Mouse (Mus musculus) T-helper 1 cell (primary cell): ENCODE data around the gene Dbh.

Source experiments
- in situ Hi-C: fragments of 300-600 bp; cut with MboI, MseI; formaldehyde crosslinking; loops from one replicate; pipeline ENCODE4 v1.15.1; 2025; ENCODE audit warnings: high pct_unique_total_duplicates

The Dbh gene

DNA sequence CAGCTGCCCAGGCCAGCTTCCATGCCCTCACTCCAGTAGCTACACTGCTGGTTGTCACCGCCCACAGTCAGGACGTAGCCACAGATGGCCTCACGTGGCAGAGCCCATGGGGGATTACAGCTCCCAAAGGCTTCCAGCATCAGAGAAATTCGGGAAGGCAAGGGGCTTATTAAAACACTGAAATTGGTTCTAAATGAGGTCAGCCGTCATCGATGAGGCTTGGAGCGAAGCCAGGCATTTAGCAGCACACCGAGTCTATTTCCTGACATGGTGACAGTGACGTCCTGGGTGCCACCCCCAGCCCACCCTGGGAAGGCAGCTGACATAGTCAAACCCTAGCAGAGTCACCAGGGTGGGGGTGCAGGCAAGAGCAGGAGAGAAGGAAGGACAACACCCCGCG lies 2.4 kb upstream of the Dbh start:
- in situ Hi-C loops: no loop called here

DNA sequence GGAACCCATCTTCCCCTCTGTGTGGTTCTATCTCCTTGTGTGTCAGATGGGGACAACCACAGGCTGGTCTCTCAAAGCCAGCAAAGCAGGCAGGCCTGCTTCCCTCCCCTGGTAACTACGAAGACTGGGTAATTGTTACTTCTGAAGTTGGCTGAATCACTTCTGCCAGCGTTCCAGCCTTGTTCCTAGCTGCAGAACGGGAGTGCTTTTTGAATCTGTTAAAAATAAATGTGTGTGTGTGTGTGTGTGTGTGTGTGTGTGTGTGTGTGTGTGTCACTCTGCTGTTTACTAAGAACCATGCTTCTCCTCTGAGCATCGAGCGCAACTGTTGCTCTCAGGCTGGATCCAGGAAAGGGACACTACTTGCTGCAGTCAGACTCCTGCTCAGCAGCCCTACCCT lies 1.2 kb upstream of the Dbh start:
- in situ Hi-C loops: no loop called here

GRCm38 (mm10) chr2:27166074-27166473 lies 1.0 kb downstream of the Dbh start:
- in situ Hi-C loops: no loop called here

DNA sequence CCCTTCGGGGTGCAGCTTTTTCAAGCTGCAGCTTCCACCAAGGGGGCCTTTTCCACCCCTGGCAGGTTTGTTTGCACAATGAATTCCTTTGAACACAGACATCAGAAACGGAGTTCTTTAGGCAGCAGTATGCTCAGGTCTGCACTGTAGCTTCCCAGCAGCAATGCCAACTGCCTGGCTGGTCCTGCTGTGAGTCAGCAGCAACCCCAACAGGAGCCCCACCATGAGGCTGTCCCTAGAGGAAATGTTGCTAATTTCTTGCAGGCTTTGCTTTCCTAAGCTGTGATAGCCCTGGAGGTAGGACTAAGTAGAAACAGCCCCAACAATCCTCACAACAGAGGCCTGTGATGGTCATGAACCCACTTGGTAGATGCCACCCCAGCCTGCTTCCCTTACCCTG lies 2.0 kb downstream of the Dbh start:
- in situ Hi-C loops: no loop called here

- in situ Hi-C loops: no loop called here
Observed at GRCm38 (mm10) chr2:27174242-27174641, 9.2 kb downstream of the Dbh start.

DNA sequence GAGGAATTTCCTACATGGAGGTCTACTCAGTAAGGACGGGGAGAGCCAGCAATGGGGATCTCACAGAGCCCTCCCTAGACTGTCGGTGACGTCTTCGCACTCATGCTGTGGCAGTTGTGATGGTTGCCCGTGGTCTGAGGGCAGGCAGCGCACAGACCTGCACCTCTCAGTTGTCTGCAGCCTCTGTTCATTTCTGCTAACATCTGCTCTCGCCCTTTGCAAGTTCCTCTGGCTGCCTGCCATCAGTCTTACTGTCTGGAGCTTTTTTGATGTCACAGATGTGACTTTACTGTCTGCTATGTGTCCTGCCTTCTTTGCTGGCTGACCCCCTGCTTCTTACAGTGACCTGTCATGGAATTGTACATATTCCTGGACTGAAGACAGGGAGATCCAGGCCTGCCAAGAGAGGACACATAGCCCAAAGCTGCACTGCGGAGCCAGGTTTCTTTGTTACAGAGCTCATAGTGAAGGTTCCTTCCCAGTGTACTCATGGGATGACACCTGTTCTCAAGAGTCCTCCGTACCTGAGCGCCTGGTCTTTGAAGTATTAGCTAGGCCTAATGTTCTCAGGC lies 10.7 kb downstream of the Dbh start:
- in situ Hi-C loops: no loop called here

DNA sequence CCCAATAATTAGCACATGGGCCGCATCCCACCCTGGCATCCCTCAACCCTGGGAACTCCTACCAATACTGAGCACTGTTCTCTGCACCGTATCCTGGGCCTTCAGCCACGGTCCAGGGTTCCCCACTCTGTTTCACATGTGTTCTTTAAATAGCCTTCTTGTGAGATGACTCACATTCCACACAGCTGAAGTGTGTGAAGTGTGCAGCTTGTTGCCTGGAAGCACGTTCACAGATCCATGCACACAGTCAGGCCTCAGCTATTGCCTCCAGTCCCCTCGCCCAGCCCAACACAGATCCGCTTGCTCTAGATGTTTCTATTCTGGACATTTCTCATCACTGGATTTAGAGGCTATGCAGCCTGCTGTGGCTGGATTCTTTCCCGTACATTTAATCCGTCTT lies 14.1 kb downstream of the Dbh start:
- in situ Hi-C loops: no loop called here

GRCm38 (mm10) chr2:27181907-27182306 lies 16.9 kb downstream of the Dbh start:
- in situ Hi-C loops: no loop called here

- in situ Hi-C loops: no loop called here
Observed at GRCm38 (mm10) chr2:27183734-27184133, 18.7 kb downstream of the Dbh start.

- in situ Hi-C loops: no loop called here
Observed at GRCm38 (mm10) chr2:27187531-27187930, 22.5 kb downstream of the Dbh start.

DNA sequence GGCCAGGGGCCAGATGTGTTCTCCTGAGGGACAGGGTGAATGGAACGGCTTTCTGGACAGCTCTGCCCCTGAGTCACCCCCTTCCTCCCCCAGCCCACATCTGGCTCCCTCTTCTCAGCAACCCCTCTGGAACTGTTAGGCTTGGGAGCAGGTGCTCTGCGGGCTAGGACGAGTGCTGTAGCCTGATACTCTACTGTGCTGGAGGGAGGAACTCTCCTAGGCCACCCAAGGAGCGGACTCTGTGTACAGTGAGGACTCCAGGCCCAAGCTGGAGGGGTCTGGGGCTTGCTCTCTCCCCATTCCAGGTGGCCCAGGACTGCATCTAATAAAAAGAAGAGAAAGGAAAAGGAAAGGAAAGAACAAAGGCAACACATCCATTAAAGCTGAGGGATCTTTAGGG lies 25.0 kb downstream of the Dbh start:
- in situ Hi-C loops: no loop called here

DNA sequence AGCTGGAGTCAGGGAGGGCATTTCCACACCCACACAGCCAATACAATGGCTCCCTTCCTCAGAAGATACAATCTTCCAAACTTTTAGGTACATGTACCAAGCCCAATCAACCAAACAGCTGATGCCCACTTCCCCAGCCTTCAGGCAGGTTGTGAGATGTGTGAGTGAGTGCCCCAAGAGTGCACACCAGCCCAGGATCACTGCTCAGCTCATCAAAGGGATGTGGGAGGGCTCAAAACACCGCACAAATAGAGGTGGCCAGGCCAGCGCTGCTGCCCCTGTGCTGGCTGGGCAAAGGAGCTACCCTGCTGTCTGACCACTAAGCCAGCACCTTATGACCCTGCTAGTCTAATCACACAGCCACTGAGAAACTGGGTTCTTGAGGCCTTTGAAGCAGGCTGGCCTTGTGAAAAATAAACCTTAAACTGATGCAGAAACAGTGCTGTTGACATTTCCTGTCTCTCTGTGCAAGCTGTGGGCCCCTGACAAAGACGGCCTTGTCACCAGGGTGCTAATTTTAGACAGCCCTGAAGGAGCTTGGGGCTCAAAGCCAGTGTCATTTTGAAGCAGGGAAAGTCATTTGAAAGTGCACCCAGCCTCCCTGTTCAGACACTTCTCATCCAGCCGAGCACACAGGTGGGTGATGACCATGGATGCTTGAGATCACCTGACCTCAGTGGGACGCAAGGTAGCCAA lies 33.7 kb downstream of the Dbh start:
- in situ Hi-C loops: no loop called here

- in situ Hi-C loops: no loop called here
Observed at GRCm38 (mm10) chr2:27200586-27200985, 35.6 kb downstream of the Dbh start.

GRCm38 (mm10) chr2:27205666-27206065 lies 40.6 kb downstream of the Dbh start:
- in situ Hi-C loops: no loop called here

DNA sequence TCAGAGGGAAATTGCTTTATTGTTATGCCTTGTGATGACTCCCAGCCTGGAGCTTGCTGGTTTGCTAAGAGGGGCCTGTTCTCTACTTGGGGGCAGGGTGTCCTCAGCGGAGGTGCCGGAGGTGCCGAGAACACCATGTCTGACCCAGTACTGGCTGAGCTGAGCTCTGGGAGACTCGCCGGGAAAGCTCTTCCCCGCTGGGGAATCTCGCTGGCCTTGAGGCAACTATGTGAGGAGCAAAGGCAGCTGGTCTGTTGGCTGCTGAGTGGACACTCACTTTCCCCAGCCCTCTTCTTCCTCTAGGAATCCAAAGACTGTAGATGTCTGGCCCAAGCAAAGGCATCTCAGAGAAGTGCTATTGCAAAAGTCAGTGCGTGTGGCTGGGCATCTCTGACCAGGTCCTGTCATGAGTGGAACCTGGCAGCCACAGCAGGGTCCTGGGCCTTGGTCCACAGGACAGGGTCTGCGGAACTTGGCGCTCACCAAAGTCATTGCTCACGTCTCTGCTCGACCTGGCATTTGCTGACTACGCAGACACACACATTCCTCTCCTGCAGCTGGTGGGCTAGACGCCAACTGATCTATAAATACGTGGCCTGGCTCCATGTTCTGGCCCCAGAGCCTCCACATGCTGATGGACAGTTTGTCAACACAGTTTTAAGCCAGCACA lies 41.2 kb downstream of the Dbh start:
- in situ Hi-C loops: no loop called here

DNA sequence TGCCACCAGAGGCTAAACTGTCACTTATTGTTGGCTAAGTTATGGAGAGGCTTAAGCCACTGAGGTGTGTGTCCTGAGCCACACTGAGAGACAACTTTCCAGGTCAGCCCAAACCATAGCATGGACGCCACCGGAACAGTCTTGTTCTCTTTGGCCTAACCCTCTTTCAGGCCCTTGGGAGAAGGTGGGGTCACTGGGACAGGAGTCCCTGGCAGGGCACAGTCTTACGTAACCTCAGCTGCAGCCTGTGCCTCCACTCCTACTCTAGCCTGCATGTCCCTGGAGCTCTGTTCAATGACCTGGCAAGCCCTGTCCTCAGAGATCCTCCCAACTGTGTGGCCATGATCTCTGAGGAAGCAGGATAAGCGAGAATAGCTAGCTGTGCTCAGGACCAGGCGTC lies 42.1 kb downstream of the Dbh start:
- in situ Hi-C loops: no loop called here

DNA sequence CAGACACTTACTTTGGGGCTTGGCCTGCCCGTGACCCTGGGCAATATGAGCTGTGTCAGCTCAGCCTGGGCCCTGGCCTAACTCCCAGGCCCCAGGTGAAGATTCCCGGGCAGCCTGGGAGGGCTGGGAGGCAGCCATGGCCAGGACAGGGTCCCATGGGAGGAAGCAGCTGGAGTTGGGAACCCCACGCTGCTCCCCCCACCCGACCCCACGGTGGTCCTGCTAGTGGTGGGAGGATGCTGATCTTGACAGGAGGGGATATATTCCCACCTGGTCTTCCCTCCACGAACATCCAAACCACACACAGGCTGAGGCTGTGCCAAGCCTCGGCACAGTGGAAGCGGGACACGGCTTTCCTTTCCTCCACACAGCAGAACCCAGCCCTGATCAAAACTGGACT lies 44.3 kb downstream of the Dbh start:
- in situ Hi-C loops: no loop called here

- in situ Hi-C loops: no loop called here
Observed at GRCm38 (mm10) chr2:27209816-27210215, 44.8 kb downstream of the Dbh start.

DNA sequence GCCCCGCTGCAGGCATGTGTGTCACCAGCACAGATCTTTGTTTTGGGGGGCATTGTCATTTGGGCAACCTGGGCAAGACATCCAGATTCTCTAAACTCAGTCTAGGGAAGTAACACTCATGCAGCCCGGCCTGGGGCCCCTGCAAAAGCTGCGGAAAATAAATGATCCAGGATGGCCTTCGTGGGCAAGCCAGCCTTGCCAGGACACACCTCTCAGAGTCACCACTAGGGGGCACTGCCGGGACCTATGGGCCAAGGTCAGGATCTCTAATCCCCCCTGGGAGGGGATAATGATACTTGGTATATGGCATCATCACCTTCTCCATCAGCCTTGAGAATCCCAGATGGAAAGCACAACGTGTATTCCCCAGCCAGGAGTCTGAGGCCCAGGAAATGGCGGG lies 45.2 kb downstream of the Dbh start:
- in situ Hi-C loops: no loop called here

DNA sequence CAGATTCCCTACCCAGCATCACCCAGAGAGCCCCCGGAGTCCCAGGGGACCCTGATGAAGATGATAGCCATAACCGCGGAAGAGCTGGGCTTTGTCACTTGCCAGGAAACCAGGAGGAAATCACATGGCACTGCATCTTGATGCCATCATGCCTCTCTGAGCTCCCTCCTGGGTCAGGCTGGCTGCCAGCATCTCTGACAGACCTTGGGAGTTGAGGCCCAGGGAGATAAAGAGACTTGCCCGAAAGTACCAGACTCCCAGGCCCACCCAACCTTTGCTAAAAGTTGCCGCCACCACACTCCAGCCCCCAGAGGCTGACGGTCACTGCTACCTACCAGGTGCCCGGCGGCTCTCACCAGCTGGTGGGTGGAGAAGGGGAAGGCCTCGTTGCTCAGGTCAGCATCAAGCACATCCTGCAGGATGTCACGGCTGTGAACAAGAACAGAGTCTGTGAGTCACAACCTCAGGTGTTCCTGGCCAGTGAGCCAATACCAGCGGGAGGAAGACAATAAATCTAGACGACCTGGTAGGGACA lies 45.7 kb downstream of the Dbh start:
- in situ Hi-C loops: no loop called here

DNA sequence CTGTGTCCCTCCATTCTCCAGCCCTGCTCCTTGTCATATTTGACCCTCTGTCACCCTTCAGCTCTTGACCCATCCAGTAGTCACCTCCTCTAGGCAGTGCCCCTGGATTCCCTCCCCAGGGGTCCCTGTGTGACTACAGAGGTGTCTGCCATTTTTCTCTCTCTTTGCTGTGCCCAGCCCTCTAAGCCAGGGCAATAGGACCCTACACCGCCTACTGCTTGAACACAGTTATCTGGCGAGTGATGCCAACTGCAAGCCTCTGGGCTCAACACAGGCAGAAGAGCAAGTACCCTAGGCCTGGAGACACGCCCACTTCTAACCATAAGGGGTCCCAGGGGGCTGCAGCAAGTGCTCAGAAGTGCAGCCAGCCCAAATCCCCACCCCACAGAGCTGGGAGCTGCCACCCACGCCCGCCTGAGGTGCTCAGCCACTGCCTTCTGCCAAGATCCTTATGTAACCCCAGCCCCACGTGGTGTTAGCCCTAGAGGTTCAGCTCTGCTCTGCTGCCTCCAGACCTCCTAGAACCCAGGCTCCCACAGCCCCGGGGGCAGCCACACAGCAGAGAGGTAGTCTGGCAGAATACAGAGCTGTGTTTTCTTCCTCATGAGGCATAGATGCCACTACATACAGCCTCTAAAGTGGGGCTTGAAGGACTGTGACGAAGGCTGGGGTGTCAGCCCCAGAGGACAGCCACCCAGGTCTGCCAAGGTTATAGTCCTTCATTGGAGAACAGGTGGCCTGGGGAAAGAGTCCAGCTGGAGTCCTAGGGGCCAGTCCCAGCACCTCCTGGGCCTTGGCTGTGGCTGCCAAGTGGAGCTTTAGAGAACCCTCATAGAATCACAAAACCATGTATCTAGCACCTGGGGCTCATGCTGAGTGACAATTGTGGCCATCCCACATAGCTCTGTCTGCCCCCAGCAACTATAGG lies 47.2 kb downstream of the Dbh start:
- in situ Hi-C loops: no loop called here

GRCm38 (mm10) chr2:27215537-27215936 lies 50.5 kb downstream of the Dbh start:
- in situ Hi-C loops: no loop called here
